Mouse (Mus musculus) liver, embryonic 13.5 days (tissue): Measurements from ENCODE around the gene Fbxo31. TPM values are rescaled to one million over a fixed set of nuclear protein-coding genes. Genes with fewer than 3 reads are reported as not detected.

Experiments
- ATAC-seq: fragments of 200-750 bp; cut with Nextera tagmentation; 2 replicates; pipeline ENCODE4 v1.8.0; 2017; ENCODE audit warnings: low read depth, mild to moderate bottlenecking, moderate number of reproducible peaks, moderate library complexity
- DNase-seq: peaks from one replicate; pipeline ENCODE4 v3.0.0; 2022
- H3K27ac ChIP-seq: fragments of 300-500 bp; sonication (generic); 2 replicates; pipeline ENCODE4 v1.5.1; 2015; ENCODE audit warnings: moderate library complexity, mild to moderate bottlenecking, inconsistent platforms
- H3K27me3 ChIP-seq: fragments of 300-500 bp; sonication (generic); 2 replicates; pipeline ENCODE4 v1.6.1; 2015; ENCODE audit warnings: mild to moderate bottlenecking, inconsistent platforms
- H3K36me3 ChIP-seq: fragments of 300-500 bp; sonication (generic); 2 replicates; pipeline ENCODE4 v1.6.1; 2015; ENCODE audit warnings: mild to moderate bottlenecking, inconsistent platforms
- H3K4me1 ChIP-seq: fragments of 300-500 bp; sonication (generic); replicated peaks from 2 replicates; pipeline ENCODE4 v1.6.1; 2015; ENCODE audit warnings: inconsistent platforms
- H3K4me2 ChIP-seq: fragments of 300-500 bp; sonication (generic); 2 replicates; pipeline ENCODE4 v1.6.1; 2015; ENCODE audit warnings: inconsistent platforms, mild to moderate bottlenecking, moderate library complexity
- H3K4me3 ChIP-seq: fragments of 300-500 bp; sonication (generic); replicated peaks from 2 replicates; pipeline ENCODE4 v1.5.1; 2015; ENCODE audit warnings: mild to moderate bottlenecking, inconsistent platforms
- H3K9ac ChIP-seq: fragments of 300-500 bp; sonication (generic); 2 replicates; pipeline ENCODE4 v1.6.1; 2015; ENCODE audit warnings: mild to moderate bottlenecking, inconsistent platforms
- H3K9me3 ChIP-seq: fragments of 300-500 bp; sonication (generic); replicated peaks from 2 replicates; pipeline ENCODE4 v1.6.1; 2016; ENCODE audit warnings: inconsistent platforms
- WGBS: fragments of 180-500 bp; shearing (Covaris S2); methylation state at CpG from one replicate; pipeline ENCODE4 v1.1.7; 2015; ENCODE audit not compliant: insufficient replicate concordance; 5-methylcytosine and 5-hydroxymethylcytosine counted together
- polyA plus RNA-seq: library from polyadenylated mRNA; unstranded; fragments of >200 nt; fragmentation: Nextera tagmentation; extraction: Ambion mirVana; gene quantifications from 2 replicates; pipeline ENCODE4 v1.2.1, GENCODE M21; 2015

Gene Fbxo31
- polyA plus RNA-seq, 1 experiment from 2014 or later: 10.4 TPM

GRCm38 (mm10) chr8:121563701-121564100 lies 14.9 kb downstream of the Fbxo31 start:
- no peak for ATAC-seq
- Histone ChIP-seq H3K27me3 (no peaks in the 10 kb centered on the region), H3K27ac (no peak overlapping the region), H3K4me3 (no peak overlapping the region), H3K4me1 (peaks cover 26% of the 10 kb centered on the region), H3K9me3 (no peaks in the 10 kb centered on the region), H3K4me2 (no peak overlapping the region), H3K36me3 (peaks cover 41% of the 10 kb centered on the region), H3K9ac (no peak overlapping the region)
- 83% methylated on average over 6 of the region's 6 CpGs for WGBS
- DNase-seq: no peak

- Histone ChIP-seq H3K9ac (no peak overlapping the region), H3K27ac (no peak overlapping the region), H3K36me3 (peaks cover 47% of the 10 kb centered on the region), H3K27me3 (no peaks in the 10 kb centered on the region), H3K9me3 (no peaks in the 10 kb centered on the region), H3K4me2 (no peak overlapping the region), H3K4me3 (no peak overlapping the region), H3K4me1 (peaks cover 22% of the 10 kb centered on the region)
- no peak for DNase-seq
- peak; percentile 12; the same call in 1 of the 2 replicates for ATAC-seq
- WGBS: 74% methylated on average over 9 of the region's 9 CpGs
These were observed 15.7 kb downstream of the Fbxo31 start for GRCm38 (mm10) chr8:121562941-121563351.

- 77% methylated on average over 16 of the region's 16 CpGs for WGBS
- Histone ChIP-seq H3K9ac (no peak overlapping the region), H3K27ac (no peak overlapping the region), H3K4me1 (peaks cover 19% of the 10 kb centered on the region; the same call in 1 of the 2 replicates), H3K4me3 (no peak overlapping the region), H3K4me2 (no peak overlapping the region), H3K9me3 (no peaks in the 10 kb centered on the region), H3K27me3 (no peaks in the 10 kb centered on the region), H3K36me3 (peaks cover 50% of the 10 kb centered on the region)
- DNase-seq (no peak), ATAC-seq (no peak)
These were observed 16.8 kb downstream of the Fbxo31 start for GRCm38 (mm10) chr8:121561636-121562345.

GRCm38 (mm10) chr8:121560432-121561100 lies 18.0 kb downstream of the Fbxo31 start:
- no peaks in the 10 kb centered on the region for H3K27me3 ChIP-seq
- ATAC-seq: no peak
- no peak overlapping the region for H3K27ac ChIP-seq
- H3K4me3 ChIP-seq: no peak overlapping the region
- peaks cover 47% of the 10 kb centered on the region for H3K36me3 ChIP-seq
- H3K4me2 ChIP-seq: no peak overlapping the region
- peaks cover 13% of the 10 kb centered on the region; the same call in 1 of the 2 replicates for H3K4me1 ChIP-seq
- H3K9ac ChIP-seq: no peak overlapping the region
- H3K9me3 ChIP-seq: no peaks in the 10 kb centered on the region
- DNase-seq: no peak
- 92% methylated on average over 7 of the region's 7 CpGs for WGBS

- peaks cover 13% of the 10 kb centered on the region; the same call in 1 of the 2 replicates for H3K4me1 ChIP-seq
- H3K27me3 ChIP-seq: no peaks in the 10 kb centered on the region
- H3K4me3 ChIP-seq: no peak overlapping the region
- no peak overlapping the region for H3K4me2 ChIP-seq
- no peaks in the 10 kb centered on the region for H3K9me3 ChIP-seq
- H3K27ac ChIP-seq: no peak overlapping the region
- H3K9ac ChIP-seq: no peak overlapping the region
- no peak for DNase-seq
- ATAC-seq: no peak
- H3K36me3 ChIP-seq: peaks cover 49% of the 10 kb centered on the region
- 74% methylated on average over 12 of the region's 12 CpGs for WGBS
These were observed 18.8 kb downstream of the Fbxo31 start for GRCm38 (mm10) chr8:121559801-121560200.

- Histone ChIP-seq H3K27me3 (no peaks in the 10 kb centered on the region), H3K27ac (no peak overlapping the region), H3K9ac (no peak overlapping the region), H3K36me3 (peaks cover 61% of the 10 kb centered on the region), H3K4me3 (no peak overlapping the region), H3K4me1 (peaks cover 13% of the 10 kb centered on the region; the same call in 1 of the 2 replicates), H3K9me3 (no peaks in the 10 kb centered on the region), H3K4me2 (no peak overlapping the region)
- ATAC-seq (no peak), DNase-seq (no peak)
- 87% methylated on average over 16 of the region's 16 CpGs for WGBS
These were observed 20.1 kb downstream of the Fbxo31 start for GRCm38 (mm10) chr8:121558538-121558937.

GRCm38 (mm10) chr8:121557746-121558145 lies 20.9 kb downstream of the Fbxo31 start:
- no peaks in the 10 kb centered on the region for H3K27me3 ChIP-seq
- H3K9me3 ChIP-seq: no peaks in the 10 kb centered on the region
- DNase-seq: no peak
- 85% methylated on average over 11 of the region's 11 CpGs for WGBS
- H3K9ac ChIP-seq: no peak overlapping the region
- peaks cover 62% of the 10 kb centered on the region for H3K36me3 ChIP-seq
- H3K4me2 ChIP-seq: no peak overlapping the region
- no peak overlapping the region for H3K27ac ChIP-seq
- H3K4me3 ChIP-seq: no peak overlapping the region
- no peak for ATAC-seq
- peaks cover 5% of the 10 kb centered on the region; the same call in 1 of the 2 replicates for H3K4me1 ChIP-seq

- Histone ChIP-seq H3K9me3 (no peaks in the 10 kb centered on the region), H3K4me3 (no peak overlapping the region), H3K4me2 (no peak overlapping the region), H3K4me1 (no peaks in the 10 kb centered on the region), H3K27ac (no peak overlapping the region), H3K36me3 (peaks cover 71% of the 10 kb centered on the region), H3K9ac (no peak overlapping the region), H3K27me3 (no peaks in the 10 kb centered on the region)
- no peak for DNase-seq
- WGBS: 88% methylated on average over 32 of the region's 32 CpGs
- no peak for ATAC-seq
These were observed 24.7 kb downstream of the Fbxo31 start for GRCm38 (mm10) chr8:121553831-121554475.

GRCm38 (mm10) chr8:121552506-121552905 lies 26.1 kb downstream of the Fbxo31 start:
- H3K4me2 ChIP-seq: no peak overlapping the region
- H3K36me3 ChIP-seq: peaks cover 59% of the 10 kb centered on the region
- H3K4me1 ChIP-seq: no peaks in the 10 kb centered on the region
- no peak for ATAC-seq
- H3K4me3 ChIP-seq: no peak overlapping the region
- no peaks in the 10 kb centered on the region for H3K9me3 ChIP-seq
- DNase-seq: no peak
- 83% methylated on average over 9 of the region's 9 CpGs for WGBS
- no peak overlapping the region for H3K9ac ChIP-seq
- no peak overlapping the region for H3K27ac ChIP-seq
- H3K27me3 ChIP-seq: no peaks in the 10 kb centered on the region

GRCm38 (mm10) chr8:121551065-121551985 lies 27.3 kb downstream of the Fbxo31 start:
- H3K27me3 ChIP-seq: no peaks in the 10 kb centered on the region
- H3K27ac ChIP-seq: no peak overlapping the region
- H3K36me3 ChIP-seq: peaks cover 58% of the 10 kb centered on the region
- no peak overlapping the region for H3K4me3 ChIP-seq
- no peak for ATAC-seq
- H3K9ac ChIP-seq: no peak overlapping the region
- no peak for DNase-seq
- WGBS: 73% methylated on average over 24 of the region's 24 CpGs
- H3K9me3 ChIP-seq: no peaks in the 10 kb centered on the region
- H3K4me2 ChIP-seq: no peak overlapping the region
- no peaks in the 10 kb centered on the region for H3K4me1 ChIP-seq
